Mouse (Mus musculus) brain, embryonic 14.5 days (tissue): ENCODE data around the gene Polr2f. TPM values are rescaled to one million over a fixed set of nuclear protein-coding genes. Genes with fewer than 3 reads are reported as not detected.

Source experiments
- DNase-seq: peaks from one replicate; pipeline ENCODE4 v3.0.0-alpha.2; 2011; ENCODE audit warnings: low read depth
- CTCF ChIP-seq: fragments of 200-500 bp; IDR thresholded peaks from 2 replicates; pipeline ENCODE4 v1.5.1; 2012; ENCODE audit warnings: inconsistent platforms, mild to moderate bottlenecking, moderate library complexity, borderline replicate concordance; ENCODE audit not compliant: insufficient read depth, insufficient read length; ENCODE audit errors: extremely low read depth
- POLR2A ChIP-seq: fragments of 200-500 bp; IDR thresholded peaks from 2 replicates; pipeline ENCODE4 v1.6.1; 2012; ENCODE audit warnings: mild to moderate bottlenecking, inconsistent platforms, borderline replicate concordance; ENCODE audit not compliant: poor library complexity, insufficient read depth, insufficient read length, severe bottlenecking; ENCODE audit errors: extremely low read depth
- polyA plus RNA-seq: library from polyadenylated mRNA; depleted of rRNA; stranded (reverse); fragments of >200 nt; gene quantifications from 2 replicates; pipeline ENCODE4 v1.2.3, GENCODE M21; 2012; rRNA removed

Gene Polr2f
- polyA plus RNA-seq, 1 experiment = 143 TPM

DNA sequence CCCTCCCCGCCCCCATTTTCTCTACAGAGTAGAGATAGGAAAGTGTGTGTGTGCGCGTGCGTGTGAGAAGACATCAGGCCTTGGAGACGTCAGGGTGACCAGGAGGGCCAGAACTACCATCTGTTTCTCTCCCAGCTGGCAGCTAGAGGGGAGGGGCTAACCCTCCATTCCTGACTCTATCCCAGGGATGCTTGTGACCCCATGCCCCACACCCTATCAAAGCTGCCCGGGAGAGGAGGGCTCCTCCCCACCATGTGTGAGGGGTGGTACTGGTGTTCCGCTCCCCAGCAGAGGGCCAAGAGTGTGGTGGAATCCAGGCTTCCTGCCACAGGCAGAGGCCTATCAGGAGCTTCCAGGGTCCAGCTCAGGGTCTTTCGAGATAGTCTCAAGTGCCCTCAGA, 25.9 kb downstream of the Polr2f start:
- DNase-seq = peak; percentile 33
- TF ChIP-seq POLR2A (no peak), CTCF (no peak)

DNA sequence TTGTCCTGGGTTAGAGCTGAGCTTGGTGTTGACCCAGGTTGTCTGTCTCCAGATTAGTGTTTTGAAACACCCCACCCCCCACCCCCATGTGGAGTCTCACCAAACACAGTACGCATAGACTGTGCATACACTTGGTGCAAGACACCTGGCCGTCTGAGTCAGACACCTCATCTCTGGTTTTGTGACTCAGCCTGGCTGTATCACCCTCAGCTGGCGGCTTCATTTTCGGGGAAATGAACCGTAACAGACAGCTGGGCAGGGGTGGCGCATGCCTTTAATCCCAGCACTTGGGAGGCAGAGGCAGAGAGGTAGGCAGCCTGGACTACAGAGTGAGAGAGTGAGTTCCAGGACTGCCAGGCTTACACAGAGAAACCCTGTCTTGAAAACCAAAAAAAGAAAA, 36.1 kb downstream of the Polr2f start:
- TF ChIP-seq CTCF = no peak
- TF ChIP-seq POLR2A = no peak
- DNase-seq = no peak

DNA sequence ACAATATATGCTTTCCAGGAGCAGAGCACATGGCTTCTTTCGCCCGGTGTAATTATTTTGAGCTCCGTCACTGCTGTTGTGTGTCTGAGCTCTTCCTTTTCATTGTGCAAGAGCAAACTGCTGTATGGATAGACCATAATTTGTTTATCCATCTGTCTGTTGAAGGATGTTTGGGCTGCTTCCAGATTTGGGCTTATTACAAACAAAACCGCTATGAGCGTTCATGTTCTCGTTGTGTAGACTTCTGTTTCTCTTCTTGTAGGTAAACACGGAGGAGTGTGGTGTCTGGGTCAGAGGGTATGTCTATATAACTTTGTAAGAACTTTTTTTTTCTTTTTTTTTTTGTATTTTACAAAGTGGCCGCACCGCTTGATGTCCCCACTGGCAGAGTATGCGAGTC, 44.4 kb downstream of the Polr2f start:
- TF ChIP-seq POLR2A = no peak
- TF ChIP-seq CTCF = no peak
- peak; percentile 21 for DNase-seq

DNA sequence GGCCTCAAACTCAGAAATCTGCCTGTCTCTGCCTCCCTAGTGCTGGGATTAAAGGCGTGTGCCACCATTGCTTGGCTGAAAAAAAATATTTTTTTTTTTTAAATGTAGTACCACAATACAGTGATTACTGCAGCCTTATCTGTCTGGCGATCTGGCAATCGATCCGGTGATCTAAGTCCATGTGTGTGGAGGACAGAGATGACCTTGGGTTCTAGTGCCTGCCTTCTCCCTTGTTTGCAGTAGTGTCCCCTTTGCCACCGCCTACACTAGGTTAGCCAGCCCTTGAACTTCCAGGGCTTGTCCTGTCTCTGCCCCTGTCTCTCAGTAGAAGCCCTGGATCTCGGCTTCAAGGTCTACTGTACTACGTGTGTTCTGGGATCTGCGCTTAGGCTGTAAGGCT, 47.0 kb downstream of the Polr2f start:
- no peak for TF ChIP-seq POLR2A

DNA sequence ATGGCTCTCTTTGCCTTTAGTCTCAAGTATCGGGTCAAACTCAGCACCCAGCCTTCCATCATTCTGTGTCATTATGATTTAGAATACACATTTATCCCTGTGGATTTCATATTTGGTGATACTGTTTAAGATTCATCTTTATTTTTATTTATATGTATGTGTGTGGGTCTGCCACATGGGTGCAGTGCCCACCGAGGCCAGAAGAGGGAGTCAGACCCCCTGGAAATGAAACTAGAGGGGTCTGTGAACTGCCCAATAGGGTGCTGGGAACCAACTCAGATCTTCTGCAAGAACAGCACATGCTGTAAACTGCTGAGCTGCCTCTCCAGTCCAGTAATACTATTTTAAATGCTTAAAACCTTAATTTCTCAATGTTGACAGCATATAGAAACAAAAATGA, 50.6 kb downstream of the Polr2f start:
- TF ChIP-seq POLR2A = no peak
- TF ChIP-seq CTCF = peak; percentile 8; the same call in 1 of the 2 replicates
- no peak for DNase-seq

More for the DNA sequence above, 47.0 kb downstream of the Polr2f start:
- DNase-seq = no peak

DNA sequence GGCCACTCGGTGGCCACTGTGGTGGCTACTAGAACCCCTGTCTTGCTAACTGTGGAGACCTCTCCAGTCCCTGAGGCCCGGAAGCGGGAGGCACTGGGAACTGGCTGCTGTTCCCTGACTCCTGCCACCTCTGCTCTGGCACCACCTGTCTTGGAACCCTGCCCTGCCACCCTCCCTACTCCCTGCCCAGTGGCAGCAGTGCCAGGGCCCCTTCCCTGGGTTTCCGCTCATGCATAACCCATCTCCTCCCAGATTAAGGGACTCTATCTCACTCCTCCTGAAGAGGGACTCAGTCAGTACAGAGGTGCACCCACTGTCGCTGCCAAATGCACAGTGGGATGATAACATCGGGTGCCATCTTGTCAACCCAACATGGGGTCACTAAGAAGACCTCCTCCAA, 51.6 kb downstream of the Polr2f start:
- no peak for TF ChIP-seq CTCF
- TF ChIP-seq POLR2A = no peak
- peak; percentile 44 for DNase-seq

DNA sequence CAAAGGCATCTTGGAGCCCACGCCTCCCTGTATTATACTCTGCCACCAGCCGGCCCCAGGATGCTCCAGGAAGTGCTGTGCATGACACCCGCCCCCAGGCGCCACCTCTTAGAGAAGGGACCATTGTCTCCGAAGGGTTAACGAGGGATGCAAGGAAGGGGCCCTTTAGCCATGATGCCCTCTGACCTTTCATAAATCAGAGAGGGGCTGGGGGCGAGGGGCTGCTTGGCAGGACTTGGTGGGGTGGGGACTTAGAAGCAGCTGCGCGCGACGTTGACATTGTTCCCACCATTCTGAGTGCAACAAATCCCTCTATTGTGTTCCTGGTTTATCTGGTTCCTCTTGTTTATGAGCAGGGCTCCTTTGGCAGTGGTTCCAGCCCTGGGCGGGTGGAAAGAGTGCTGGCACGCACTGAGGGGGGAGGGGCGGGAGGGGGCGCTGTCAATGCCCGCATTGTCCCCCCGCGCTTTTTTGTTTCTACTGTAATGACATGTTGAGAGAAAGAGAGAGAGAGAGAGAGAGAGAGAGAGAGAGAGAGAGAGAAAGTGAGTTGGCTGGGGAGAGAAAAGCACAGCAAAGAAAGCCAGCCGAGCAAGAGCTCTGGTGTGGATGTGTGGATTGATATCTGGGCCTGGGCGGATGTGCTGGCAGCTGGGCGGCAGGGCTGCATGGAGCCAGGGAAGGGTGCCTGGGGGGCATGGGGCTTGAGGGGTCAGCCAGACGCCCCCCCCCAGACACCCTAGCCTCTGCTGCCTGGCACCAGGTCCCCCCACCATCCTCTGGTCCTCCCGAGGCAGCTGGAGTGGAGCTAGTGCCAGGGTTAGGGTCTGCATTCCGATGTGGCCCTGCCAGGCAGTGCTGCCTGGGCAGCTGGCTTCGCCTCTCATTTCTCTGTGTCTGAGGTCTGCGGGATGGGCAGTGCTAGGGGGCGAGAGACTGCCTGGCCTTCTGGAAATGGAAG, 52.4 kb downstream of the Polr2f start:
- TF ChIP-seq POLR2A = no peak
- TF ChIP-seq CTCF = no peak
- peak; percentile 94 for DNase-seq

DNA sequence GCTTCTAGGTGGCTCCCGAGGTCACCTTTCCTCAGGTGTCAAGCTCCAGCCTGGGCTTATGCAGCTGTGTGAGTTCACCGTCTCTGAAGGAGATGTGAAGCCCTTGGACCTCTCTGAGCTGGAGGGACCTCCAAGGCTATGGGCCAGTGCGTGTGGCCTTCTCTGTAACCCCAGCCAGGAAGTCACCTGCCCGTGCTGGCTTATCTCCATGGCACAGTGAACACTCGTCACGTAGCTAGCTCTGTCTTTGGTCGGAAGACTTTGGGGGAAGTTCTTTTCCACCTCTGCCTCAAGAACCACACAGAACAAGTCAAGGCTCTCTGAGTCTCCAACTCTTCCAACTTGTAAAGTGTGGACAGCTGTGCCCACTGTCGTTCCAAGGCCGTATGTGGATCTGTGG, 53.2 kb downstream of the Polr2f start:
- TF ChIP-seq POLR2A = no peak
- TF ChIP-seq CTCF = no peak
- no peak for DNase-seq

DNA sequence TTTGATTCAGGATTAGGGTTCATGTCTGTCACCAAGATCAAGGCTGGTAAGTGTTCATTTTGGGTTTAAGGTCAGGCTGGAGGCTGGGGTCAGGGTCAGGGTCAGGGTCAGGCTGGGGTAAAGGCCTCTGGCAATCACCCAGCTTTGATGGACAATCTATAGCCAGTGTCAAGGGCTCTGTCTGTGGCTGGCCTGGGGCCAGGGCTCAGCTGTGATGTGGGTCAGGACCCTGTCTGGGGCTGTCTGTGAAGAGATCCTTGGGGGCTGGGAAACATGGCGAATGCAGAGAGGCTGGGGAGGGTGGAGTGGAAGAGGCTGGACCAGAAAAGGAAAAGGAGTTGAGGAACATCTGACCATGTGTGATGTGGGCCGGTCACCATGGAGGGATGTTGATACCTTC, 54.1 kb downstream of the Polr2f start:
- no peak for DNase-seq

DNA sequence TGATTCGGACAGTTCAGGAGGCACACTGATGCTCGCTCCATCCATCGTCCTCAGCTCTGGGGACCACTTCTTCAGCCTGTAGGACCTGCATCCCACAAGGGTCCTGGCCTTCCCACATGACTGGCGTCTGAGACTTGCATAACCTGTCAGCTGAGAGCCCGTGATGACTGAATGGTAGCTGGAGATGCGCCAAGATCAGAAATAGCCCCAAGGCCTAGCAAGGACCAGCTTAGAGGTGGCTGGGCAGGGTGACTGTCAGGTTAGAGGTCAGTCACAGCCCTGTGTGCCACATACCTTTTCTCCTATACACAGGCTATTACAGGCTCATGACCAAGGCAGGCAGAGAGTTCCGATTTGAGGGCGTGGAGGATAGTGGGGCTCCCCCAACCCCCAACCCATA, 54.7 kb downstream of the Polr2f start:
- no peak for TF ChIP-seq POLR2A
- no peak for TF ChIP-seq CTCF
- DNase-seq = no peak

More for the DNA sequence above, 54.1 kb downstream of the Polr2f start:
- TF ChIP-seq CTCF = no peak
- no peak for TF ChIP-seq POLR2A

DNA sequence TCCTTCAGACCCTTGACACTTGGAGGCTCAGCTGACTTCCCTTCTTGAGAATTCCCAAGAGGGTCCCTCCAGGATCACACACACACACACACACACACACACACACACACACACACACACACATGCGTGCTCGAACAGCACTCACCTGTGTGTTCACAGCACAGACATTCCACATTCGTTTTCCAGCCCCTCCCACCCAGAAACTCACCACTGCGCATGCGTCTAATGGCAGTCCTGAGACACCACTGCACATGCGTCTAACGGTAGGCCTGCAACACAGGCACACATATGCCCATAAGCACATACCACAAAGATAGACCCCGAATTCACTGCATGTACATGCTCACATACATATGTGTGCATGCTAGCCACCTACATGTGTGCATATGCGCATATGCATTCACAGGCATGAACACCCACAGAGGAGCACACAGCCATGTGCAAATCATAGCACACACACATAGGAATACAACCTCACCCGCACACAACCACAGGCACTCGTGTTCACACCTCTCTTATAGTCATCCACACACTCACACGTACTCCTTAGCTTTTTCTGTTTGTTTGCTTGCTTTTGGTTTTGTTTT, 58.7 kb downstream of the Polr2f start:
- no peak for TF ChIP-seq POLR2A
- TF ChIP-seq CTCF = no peak
- no peak for DNase-seq

Other genes with a start within 250 kb of the Polr2f start
- not detected in 2 replicates for gene Gm49510, start 241.3 kb upstream of the Polr2f start, polyA plus RNA-seq
- gene Sh3bp1, start 241.2 kb upstream of the Polr2f start, polyA plus RNA-seq = 13.6 and 14.3 TPM in 2 replicates
- gene Pdxp, start 227.1 kb upstream of the Polr2f start, polyA plus RNA-seq = 124 and 153 TPM in 2 replicates
- 168 and 194 TPM in 2 replicates for gene Lgals1, start 214.3 kb upstream of the Polr2f start, polyA plus RNA-seq
- 45.7 and 50.1 TPM in 2 replicates for gene Nol12, start 206.1 kb upstream of the Polr2f start, polyA plus RNA-seq
- gene Triobp, start 193.3 kb upstream of the Polr2f start, polyA plus RNA-seq = 51.2 and 74.5 TPM in 2 replicates
- 198 and 310 TPM in 2 replicates for gene H1f0, start 112.6 kb upstream of the Polr2f start, polyA plus RNA-seq
- gene Galr3, start 99.1 kb upstream of the Polr2f start, polyA plus RNA-seq = 0.13 and 0.19 TPM in 2 replicates
- gene Ankrd54, start 78.1 kb upstream of the Polr2f start, polyA plus RNA-seq = 60.9 and 85.5 TPM in 2 replicates
- gene Eif3l, start 65.8 kb upstream of the Polr2f start, polyA plus RNA-seq = 180 and 189 TPM in 2 replicates
- 22.8 and 35.7 TPM in 2 replicates for gene Micall1, start 32.1 kb upstream of the Polr2f start, polyA plus RNA-seq
- gene 1700088E04Rik, start 244 bp downstream of the Polr2f start, polyA plus RNA-seq = 14.4 and 15.9 TPM in 2 replicates
- gene Sox10, start 24.2 kb downstream of the Polr2f start, polyA plus RNA-seq = 5.6 and 11.3 TPM in 2 replicates
- 102 and 109 TPM in 2 replicates for gene Pick1, start 88.2 kb downstream of the Polr2f start, polyA plus RNA-seq
- gene Gm49486, start 88.4 kb downstream of the Polr2f start, polyA plus RNA-seq = 1.9 and 2.5 TPM in 2 replicates
- 0.37 and 0.50 TPM in 2 replicates for gene Slc16a8, start 113.8 kb downstream of the Polr2f start, polyA plus RNA-seq
- 1.8 and 2.9 TPM in 2 replicates for gene Baiap2l2, start 144.5 kb downstream of the Polr2f start, polyA plus RNA-seq
- gene Pla2g6, start 187.4 kb downstream of the Polr2f start, polyA plus RNA-seq = 98.9 and 153 TPM in 2 replicates
- 1.8 and 2.6 TPM in 2 replicates for gene Maff, start 205.6 kb downstream of the Polr2f start, polyA plus RNA-seq